Mouse (Mus musculus): ENCODE data around the gene Qsox1. TPM values are rescaled to one million over a fixed set of nuclear protein-coding genes. Genes with fewer than 3 reads are reported as not detected.

The Qsox1 gene
- total and polyA plus RNA-seq, 3 experiments: 8.4 to 17.1 TPM; not detected in 1

DNA sequence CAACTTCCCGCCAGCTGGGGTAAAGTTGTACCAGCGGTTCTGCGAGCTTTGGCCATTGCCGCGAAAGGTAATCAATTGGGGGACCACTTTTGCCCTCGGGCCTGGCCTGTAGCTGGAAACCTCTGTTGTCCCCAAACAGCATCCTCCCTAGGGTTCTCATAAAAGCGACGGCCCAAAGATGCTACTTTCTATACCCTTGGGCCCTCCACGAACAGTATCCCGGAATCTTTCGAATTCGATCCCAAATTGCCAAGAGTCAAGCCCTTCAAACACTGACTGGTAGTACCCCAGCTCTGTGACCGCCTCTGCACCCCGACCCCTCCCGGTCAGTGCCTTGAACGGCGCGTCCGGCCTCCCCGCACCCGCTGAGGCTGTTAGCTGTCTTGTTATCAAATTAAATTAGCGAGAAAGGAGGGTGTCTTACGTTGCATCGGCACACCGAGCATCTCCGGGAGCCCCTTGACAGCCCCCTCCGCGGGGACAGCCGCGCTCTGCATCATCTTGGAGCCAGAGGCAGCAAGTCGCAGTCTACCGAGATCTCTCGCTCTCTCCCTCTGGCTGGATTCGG lies 71.2 kb downstream of the Qsox1 start:
- Histone ChIP-seq H3K27me3 (ENCODE audit: control insufficient read depth in 1 of 2, insufficient read depth in 2 of 2, low read length in 2 of 2) (peaks cover 0 to 6% of the 10 kb centered on the region in 2 experiments; a peak in 2 of 4 replicates), H3K79me2 (ENCODE audit: control insufficient read depth, insufficient read depth, low read length, poor library complexity) (no peaks in the 10 kb centered on the region), H3K9me3 (replicated peaks; ENCODE audit: insufficient read depth, low read length) (no peaks in the 10 kb centered on the region), H3K36me3 (ENCODE audit: control insufficient read depth in 1 of 2, insufficient read depth in 2 of 2, low read length in 2 of 2) (no peaks in the 10 kb centered on the region), H3K27ac (ENCODE audit: control insufficient read depth, low read depth, low read length) (no peak overlapping the region), H3K9ac (ENCODE audit: control insufficient read depth, low read depth, low read length, poor library complexity, severe bottlenecking) (no peak overlapping the region), H3K4me1 (ENCODE audit: control insufficient read depth in 1 of 2, insufficient read depth in 2 of 2, low read length in 2 of 2) (no peaks in the 10 kb centered on the region), H3K4me3 (ENCODE audit: control insufficient read depth in 1 of 2, insufficient read depth in 1 of 2, low read depth in 2 of 2, low read length in 2 of 2) (no peak overlapping the region)
- no peak for TF ChIP-seq ZKSCAN1 (IDR thresholded peaks at IDR 0.05; ENCODE audit: low read depth, low read length)
- no peak for TF ChIP-seq BHLHE40 (IDR thresholded peaks at IDR 0.05; ENCODE audit: borderline replicate concordance, low read depth, low read length)
- TF ChIP-seq EP300 (IDR thresholded peaks at IDR 0.05; ENCODE audit: low read depth in 1 of 2, low read length in 2 of 2): no peak
- no peak for TF ChIP-seq CTCF (IDR thresholded peaks at IDR 0.05 in 2 of 3, conservative IDR thresholded peaks at IDR 0.05 in 1 of 3; ENCODE audit: control insufficient read depth in 1 of 3, insufficient read depth in 1 of 3, low read depth in 2 of 3, low read length in 3 of 3, poor library complexity in 1 of 3, severe bottlenecking in 1 of 3)
- no peak for TF ChIP-seq TBP (IDR thresholded peaks at IDR 0.05; ENCODE audit: low read depth, low read length)
- TF ChIP-seq JUND (IDR thresholded peaks at IDR 0.05; ENCODE audit: low read depth, low read length): no peak
- TF ChIP-seq ZNF384 (IDR thresholded peaks at IDR 0.05; ENCODE audit: low read depth, low read length): no peak
- TF ChIP-seq POLR2A (IDR thresholded peaks at IDR 0.05; ENCODE audit: control insufficient read depth in 1 of 2, insufficient read depth in 1 of 2, low read depth in 1 of 2, low read length in 2 of 2, poor library complexity in 1 of 2): no peak
- TF ChIP-seq ETS1 (IDR thresholded peaks at IDR 0.05; ENCODE audit: low read depth, low read length): no peak
- TF ChIP-seq TCF12 (IDR thresholded peaks at IDR 0.05; ENCODE audit: low read depth, low read length): no peak
- TF ChIP-seq USF2 (IDR thresholded peaks at IDR 0.05; ENCODE audit: borderline replicate concordance in 1 of 2, insufficient read depth in 1 of 2, low read depth in 1 of 2, low read length in 2 of 2): no peak
- TF ChIP-seq ZC3H11A (IDR thresholded peaks at IDR 0.05; ENCODE audit: low read depth, low read length): no peak
- no peak for TF ChIP-seq MEF2A (IDR thresholded peaks at IDR 0.05; ENCODE audit: extremely low read depth, insufficient replicate concordance, low read depth, low read length, poor library complexity, severe bottlenecking)
- no peak for TF ChIP-seq MAFK (IDR thresholded peaks at IDR 0.05; ENCODE audit: borderline replicate concordance, low read depth, low read length)
- no peak for TF ChIP-seq MAX (IDR thresholded peaks at IDR 0.05; ENCODE audit: low read length)
- no peak for DNase-seq (ENCODE audit: low read depth, low spot score)

- no peaks in the 10 kb centered on the region for H3K4me1 ChIP-seq (ENCODE audit: control insufficient read depth in 1 of 2, insufficient read depth in 2 of 2, low read length in 2 of 2)
- no peak for DNase-seq (ENCODE audit: low read depth, low spot score)
- H3K36me3 ChIP-seq (ENCODE audit: control insufficient read depth in 1 of 2, insufficient read depth in 2 of 2, low read length in 2 of 2): no peaks in the 10 kb centered on the region
- peaks cover 0 to 3% of the 10 kb centered on the region in 2 experiments; a peak in 2 of 4 replicates for H3K27me3 ChIP-seq (ENCODE audit: control insufficient read depth in 1 of 2, insufficient read depth in 2 of 2, low read length in 2 of 2)
- no peak overlapping the region for H3K27ac ChIP-seq (ENCODE audit: control insufficient read depth, low read depth, low read length)
- no peaks in the 10 kb centered on the region for H3K9me3 ChIP-seq (replicated peaks; ENCODE audit: insufficient read depth, low read length)
- no peak overlapping the region for H3K4me3 ChIP-seq (ENCODE audit: control insufficient read depth in 1 of 2, insufficient read depth in 1 of 2, low read depth in 2 of 2, low read length in 2 of 2)
- TF ChIP-seq POLR2A (IDR thresholded peaks at IDR 0.05; ENCODE audit: control insufficient read depth in 1 of 2, insufficient read depth in 1 of 2, low read depth in 1 of 2, low read length in 2 of 2, poor library complexity in 1 of 2) (no peak), SMC3 (IDR thresholded peaks at IDR 0.05; ENCODE audit: low read depth, low read length) (no peak), CHD1 (IDR thresholded peaks at IDR 0.05; ENCODE audit: low read depth, low read length) (no peak)
- no peak overlapping the region for H3K9ac ChIP-seq (ENCODE audit: control insufficient read depth, low read depth, low read length, poor library complexity, severe bottlenecking)
- no peaks in the 10 kb centered on the region for H3K79me2 ChIP-seq (ENCODE audit: control insufficient read depth, insufficient read depth, low read length, poor library complexity)
These were observed 71.9 kb downstream of the Qsox1 start for GRCm38 (mm10) chr1:155740622-155741377.
